Mouse (Mus musculus) layer of hippocampus, adult 9-10 months (tissue): ENCODE data around the gene Pdgfra.

Experiments used
- DNase-seq: peaks from one replicate; pipeline ENCODE4 v3.0.0; 2022; ENCODE audit warnings: low spot score

Gene Pdgfra

GRCm38 (mm10) chr5:75152021-75152425, at the start of gene Pdgfra:
Pdgfra (plus strand) TSS chr5:75152292.
- DNase-seq, result no peak

DNA sequence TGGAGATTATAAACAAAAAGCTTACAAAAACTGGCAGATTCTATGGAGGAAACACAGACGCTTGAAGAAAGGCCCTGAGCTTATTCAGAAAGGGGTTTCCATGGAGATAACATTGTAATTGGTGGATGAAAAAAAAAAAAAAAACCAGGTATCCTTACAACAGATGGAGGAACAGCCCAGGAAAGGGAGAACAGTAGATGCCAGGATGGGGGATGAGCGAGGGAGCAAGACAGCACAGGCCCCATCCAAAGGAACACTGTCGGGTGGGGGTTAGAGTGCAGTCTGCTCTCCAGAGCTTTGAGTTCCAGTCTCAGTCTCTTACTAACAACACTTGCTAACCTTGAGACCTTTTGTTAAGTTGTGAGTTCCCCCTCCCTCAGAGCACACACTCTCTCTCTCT, 45.6 kb upstream of the Pdgfra start:
- no peak for DNase-seq

GRCm38 (mm10) chr5:75109368-75109767, 42.7 kb upstream of the Pdgfra start:
- no peak for DNase-seq

GRCm38 (mm10) chr5:75111781-75112180, 40.3 kb upstream of the Pdgfra start:
- no peak for DNase-seq

DNA sequence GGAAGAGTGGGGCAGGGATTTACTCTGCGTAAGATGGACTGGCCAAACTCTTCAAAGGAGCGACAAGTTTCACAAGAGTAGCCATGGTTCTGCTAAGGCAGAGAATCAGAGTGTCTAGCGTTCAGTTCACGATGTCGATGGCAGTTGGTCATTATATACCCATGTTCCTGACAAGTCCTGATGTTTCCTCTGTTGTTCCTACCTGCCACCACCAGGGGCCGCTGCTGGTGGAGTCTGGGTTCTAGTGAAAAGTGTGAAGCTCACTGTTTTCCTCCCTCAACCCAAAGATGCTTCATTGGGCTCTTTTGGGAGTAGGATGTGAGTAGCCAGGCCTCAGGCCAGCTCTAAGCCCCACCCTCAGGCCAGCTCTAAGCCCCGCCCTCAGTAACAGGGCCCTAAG, 33.3 kb upstream of the Pdgfra start:
- DNase-seq, result no peak

GRCm38 (mm10) chr5:75121646-75122045, 30.4 kb upstream of the Pdgfra start:
- DNase-seq, result no peak

GRCm38 (mm10) chr5:75134681-75135080, 17.4 kb upstream of the Pdgfra start:
- DNase-seq, result no peak

- DNase-seq, result peak; percentile 75
These were observed 9.0 kb upstream of the Pdgfra start for GRCm38 (mm10) chr5:75143092-75143491.

DNA sequence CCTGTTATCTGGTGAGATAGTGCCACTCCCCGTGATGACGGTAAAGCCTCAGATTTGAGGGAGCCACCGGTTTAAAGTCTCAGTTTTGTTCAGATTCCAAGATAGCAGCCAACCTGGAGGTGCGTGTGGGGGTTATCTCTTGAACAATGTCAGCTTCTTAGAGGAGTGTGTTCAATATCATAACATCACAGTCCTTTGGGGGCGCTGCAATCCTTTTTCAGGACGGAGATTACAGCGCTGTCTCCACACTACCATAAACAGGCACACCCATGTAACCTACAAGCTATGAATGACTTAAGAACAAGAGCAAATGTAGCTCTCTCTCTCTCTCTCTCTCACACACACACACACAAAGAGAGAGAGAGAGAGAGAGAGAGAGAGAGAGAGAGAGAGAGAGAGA, 8.3 kb upstream of the Pdgfra start:
- no peak for DNase-seq

GRCm38 (mm10) chr5:75145341-75145740, 6.8 kb upstream of the Pdgfra start:
- DNase-seq, result no peak

DNA sequence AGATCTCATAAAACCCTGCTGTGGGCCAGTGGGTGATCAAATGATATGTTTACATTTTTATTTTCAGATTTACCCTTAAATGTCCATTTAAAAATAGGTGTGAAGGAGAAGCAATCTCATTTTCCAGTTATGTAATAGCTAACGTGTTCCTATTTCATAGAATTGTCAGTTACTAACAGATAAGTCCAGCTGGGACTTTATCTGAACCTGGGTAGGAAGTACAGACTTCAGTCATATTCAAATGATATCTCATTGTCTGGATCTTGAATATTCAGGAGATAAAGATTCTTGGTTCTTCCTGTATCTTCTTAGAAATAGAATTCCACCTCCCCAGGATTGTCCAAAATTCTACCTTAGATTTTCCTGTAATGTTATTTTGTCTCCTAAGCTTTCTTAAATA, 5.6 kb upstream of the Pdgfra start:
- DNase-seq, result no peak

GRCm38 (mm10) chr5:75148343-75149127, 3.6 kb upstream of the Pdgfra start:
- no peak for DNase-seq

GRCm38 (mm10) chr5:75149380-75149779, 2.7 kb upstream of the Pdgfra start:
- DNase-seq, result no peak

DNA sequence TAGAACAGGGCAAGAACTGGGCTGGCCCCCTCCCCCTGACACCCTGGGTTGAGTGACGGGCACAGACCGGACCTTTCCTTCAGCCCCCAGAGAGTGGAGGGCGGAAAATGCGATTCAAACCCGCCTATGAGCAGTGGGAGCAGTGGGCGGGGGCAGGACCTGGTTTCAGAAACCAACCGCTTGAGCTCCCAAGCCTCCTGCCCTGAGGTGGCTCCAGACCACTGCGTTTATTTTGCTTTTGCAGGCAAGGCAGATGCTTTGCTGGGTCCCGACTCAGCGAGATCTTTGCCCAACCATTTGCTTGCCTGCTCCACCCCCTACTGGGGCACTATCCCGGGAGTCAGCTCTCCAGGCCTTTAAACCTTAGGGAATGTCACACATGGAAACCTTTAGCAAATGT, 2.2 kb upstream of the Pdgfra start:
- no peak for DNase-seq

- no peak for DNase-seq
These were observed 1.6 kb upstream of the Pdgfra start for GRCm38 (mm10) chr5:75150341-75150981.

- DNase-seq, result no peak
These were observed 769 bp upstream of the Pdgfra start for GRCm38 (mm10) chr5:75151146-75151900.

DNA sequence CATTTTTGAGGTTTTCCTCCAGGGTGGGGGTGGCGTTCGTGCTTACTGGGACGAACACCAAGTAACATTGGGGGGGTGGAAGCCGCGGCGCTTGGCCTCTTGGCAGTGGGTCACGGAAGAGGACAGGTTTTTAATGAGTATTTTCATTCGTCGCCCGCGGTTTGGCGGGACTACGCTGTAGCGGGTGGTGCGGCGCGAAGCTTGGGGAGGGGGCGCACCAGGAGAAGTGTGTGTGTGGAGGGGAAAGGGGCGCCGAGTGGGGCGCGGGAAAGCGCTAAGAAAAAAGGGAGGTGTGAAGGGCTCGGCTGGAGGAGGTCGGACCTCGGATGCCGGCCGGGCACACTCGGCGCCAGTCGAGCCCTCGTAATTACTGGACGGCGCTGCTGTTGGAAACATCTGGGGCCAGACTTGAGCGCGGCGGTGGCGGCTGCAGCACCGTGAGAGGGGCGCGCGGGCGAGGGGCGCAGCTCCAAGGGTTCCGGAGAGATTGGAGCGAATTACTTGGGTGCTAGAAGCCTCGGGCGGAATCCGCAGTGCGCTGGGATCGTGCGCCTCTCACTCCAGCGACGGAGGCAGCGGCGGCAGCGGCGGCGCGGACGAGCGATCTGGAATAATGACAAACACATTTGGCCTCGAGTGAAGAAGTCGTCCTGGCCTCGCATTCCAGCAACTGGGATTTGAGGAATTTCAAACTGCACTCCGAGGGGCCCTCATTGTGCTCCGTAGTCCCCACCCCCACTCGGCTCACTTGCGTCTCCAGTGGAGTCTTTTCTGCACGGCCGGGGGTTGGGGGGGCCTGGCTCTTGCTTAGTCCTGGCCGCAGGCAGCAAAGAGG, 916 bp downstream of the Pdgfra start:
- no peak for DNase-seq

DNA sequence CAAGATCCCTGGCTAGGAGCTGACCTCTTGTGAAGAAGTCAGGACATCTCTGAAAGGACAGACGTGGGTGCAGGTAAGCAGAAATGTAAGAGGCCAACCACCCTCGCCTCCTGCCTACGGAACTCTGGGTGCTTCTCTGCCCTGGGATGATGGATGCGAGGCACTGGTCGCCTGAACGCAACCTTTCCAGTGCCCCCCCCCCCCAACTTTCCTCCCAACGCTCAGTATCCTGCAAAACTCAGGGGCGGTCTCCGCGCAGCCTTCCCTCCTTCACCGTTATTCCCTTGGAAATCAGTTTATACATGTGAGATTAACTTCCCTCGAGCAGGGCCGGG, 1.5 kb downstream of the Pdgfra start:
- DNase-seq, result no peak

DNA sequence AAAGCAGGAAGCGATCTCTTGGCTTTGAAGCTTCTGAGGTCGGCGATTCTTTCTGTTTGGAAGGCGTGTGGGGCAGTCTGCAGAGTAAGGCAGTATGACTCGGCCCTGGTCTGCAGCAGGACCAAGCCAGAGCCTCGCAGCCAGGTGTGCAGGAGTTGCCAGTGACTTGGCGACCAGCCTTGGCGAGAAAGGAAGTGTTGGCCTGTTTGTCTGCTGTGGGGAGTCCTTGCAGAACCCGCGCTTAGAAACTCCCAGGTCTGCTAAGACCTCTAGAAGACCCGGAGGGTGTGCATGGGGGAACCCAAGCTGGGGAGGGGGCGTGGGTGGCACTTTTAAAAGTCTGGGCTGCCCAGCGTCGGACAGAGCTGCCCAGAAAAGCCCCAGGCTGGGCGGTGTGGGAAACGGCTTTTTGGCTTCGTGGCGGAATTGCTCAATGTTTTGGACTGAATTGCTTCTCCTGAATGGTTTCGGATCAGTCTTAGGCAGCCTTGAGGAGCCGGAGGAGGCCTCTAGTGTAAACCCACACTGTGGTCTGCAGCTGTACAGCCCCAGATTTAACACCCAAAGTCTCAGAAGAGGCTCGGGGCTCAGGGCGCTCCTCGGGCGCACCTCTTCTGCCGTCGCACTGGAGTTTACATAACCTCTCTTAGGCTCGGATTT, 2.0 kb downstream of the Pdgfra start:
- DNase-seq, result no peak

GRCm38 (mm10) chr5:75154621-75155235, 2.6 kb downstream of the Pdgfra start:
- no peak for DNase-seq

- DNase-seq, result no peak
These were observed 3.2 kb downstream of the Pdgfra start for GRCm38 (mm10) chr5:75155281-75155680.
